Mouse (Mus musculus): ENCODE data around the gene Slc4a1ap. TPM values are rescaled to one million over a fixed set of nuclear protein-coding genes. Genes with fewer than 3 reads are reported as not detected.

Slc4a1ap gene
- polyA plus RNA-seq, 2 experiments: 8.3 to 10.5 TPM

- no peaks in the 10 kb centered on the region for H3K9me3 ChIP-seq (ENCODE audit: control insufficient read depth, low read length)
- no peak for TF ChIP-seq EP300 (IDR thresholded peaks at IDR 0.05; ENCODE audit: low read depth)
- TF ChIP-seq CTCF (IDR thresholded peaks at IDR 0.05; ENCODE audit: low read depth): no peak
- H3K9ac ChIP-seq (replicated peaks): no peak within 1 kb of the TSS
- 6% methylated on average over 26 of the region's 26 CpGs for WGBS (ENCODE audit: insufficient replicate concordance)
- H3K36me3 ChIP-seq (replicated peaks; ENCODE audit: control insufficient read depth, insufficient read depth, low read depth): no peaks in the 10 kb centered on the region
- peaks cover 0 to 5% of the 10 kb centered on the region in 2 experiments; a peak in 1 of 4 replicates for H3K4me1 ChIP-seq (replicated peaks; ENCODE audit: control insufficient read depth in 2 of 2, insufficient read depth in 2 of 2, low read length in 1 of 2)
- peak within 1 kb of the TSS; percentile 20 to 51 for H3K4me3 ChIP-seq (ENCODE audit: insufficient read depth in 1 of 2, low read depth in 2 of 2, low read length in 2 of 2)
- peak within 1 kb of the TSS; percentile 53 for H3K4me2 ChIP-seq (ENCODE audit: low read depth)
- peak; percentile 33; the same call in 1 of the 2 replicates for ATAC-seq (ENCODE audit: insufficient read depth)
- no peaks in the 10 kb centered on the region for H3K27me3 ChIP-seq (ENCODE audit: control insufficient read depth, insufficient read depth, low read length)
- no peak for DNase-seq (ENCODE audit: low read depth in 3 of 3, low spot score in 3 of 3)
- no peak within 1 kb of the TSS for H3K27ac ChIP-seq
Observed at GRCm38 (mm10) chr5:31596481-31597429, 70.0 kb downstream of the Slc4a1ap start, which contains the start of gene Mrpl33. Gene Mrpl33 (plus strand): TSS chr5:31596935.

GRCm38 (mm10) chr5:31597430-31597944, 70.7 kb downstream of the Slc4a1ap start:
- Histone ChIP-seq H3K4me3 (ENCODE audit: insufficient read depth in 1 of 2, low read depth in 2 of 2, low read length in 2 of 2) (no peak overlapping the region; a peak in 1 of 4 replicates), H3K27me3 (ENCODE audit: control insufficient read depth, insufficient read depth, low read length) (no peaks in the 10 kb centered on the region), H3K9me3 (ENCODE audit: control insufficient read depth, low read length) (no peaks in the 10 kb centered on the region), H3K4me2 (ENCODE audit: low read depth) (peak overlapping the region; percentile 53), H3K27ac (no peak overlapping the region), H3K4me1 (replicated peaks; ENCODE audit: control insufficient read depth in 2 of 2, insufficient read depth in 2 of 2, low read length in 1 of 2) (peaks cover 2 to 9% of the 10 kb centered on the region in 2 experiments; a peak in 2 of 4 replicates), H3K36me3 (replicated peaks; ENCODE audit: control insufficient read depth, insufficient read depth, low read depth) (no peaks in the 10 kb centered on the region), H3K9ac (replicated peaks) (no peak overlapping the region)
- WGBS (ENCODE audit: insufficient replicate concordance): 61% methylated on average over 6 of the region's 6 CpGs
- TF ChIP-seq CTCF (IDR thresholded peaks at IDR 0.05; ENCODE audit: low read depth): no peak
- TF ChIP-seq EP300 (IDR thresholded peaks at IDR 0.05; ENCODE audit: low read depth): no peak
- DNase-seq (ENCODE audit: low read depth in 3 of 3, low spot score in 3 of 3): no peak
- no peak for ATAC-seq (ENCODE audit: insufficient read depth)

DNA sequence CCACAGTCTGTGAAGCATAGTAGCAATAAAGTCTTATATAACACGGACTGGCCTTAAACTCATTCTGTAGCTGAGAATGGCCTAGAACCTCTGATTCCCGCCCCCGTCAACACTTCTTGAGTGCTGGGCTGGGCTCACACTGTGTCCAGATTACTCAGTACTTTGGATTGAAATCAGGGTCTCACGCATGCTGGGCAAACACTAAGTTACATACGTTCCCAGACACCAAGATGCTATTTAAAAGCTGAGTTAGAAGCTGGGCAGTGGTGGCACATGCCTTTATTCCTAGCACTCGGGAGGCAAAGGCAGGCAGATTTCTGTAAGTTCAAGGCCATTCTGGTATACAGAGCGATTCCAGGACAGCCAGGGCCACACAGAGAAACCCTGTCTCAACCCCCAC, 71.3 kb downstream of the Slc4a1ap start:
- ATAC-seq (ENCODE audit: insufficient read depth) (no peak), DNase-seq (ENCODE audit: low read depth in 3 of 3, low spot score in 3 of 3) (no peak)
- Histone ChIP-seq H3K27ac (no peak overlapping the region), H3K4me3 (ENCODE audit: insufficient read depth in 1 of 2, low read depth in 2 of 2, low read length in 2 of 2) (no peak overlapping the region), H3K4me2 (ENCODE audit: low read depth) (no peak overlapping the region), H3K9ac (replicated peaks) (no peak overlapping the region), H3K27me3 (ENCODE audit: control insufficient read depth, insufficient read depth, low read length) (no peaks in the 10 kb centered on the region), H3K4me1 (replicated peaks; ENCODE audit: control insufficient read depth in 2 of 2, insufficient read depth in 2 of 2, low read length in 1 of 2) (peaks cover 4 to 14% of the 10 kb centered on the region in 2 experiments; a peak in 2 of 4 replicates), H3K36me3 (replicated peaks; ENCODE audit: control insufficient read depth, insufficient read depth, low read depth) (no peaks in the 10 kb centered on the region), H3K9me3 (ENCODE audit: control insufficient read depth, low read length) (no peaks in the 10 kb centered on the region)
- 67% methylated on average over 7 of the region's 7 CpGs for WGBS (ENCODE audit: insufficient replicate concordance)
- no peak for TF ChIP-seq CTCF (IDR thresholded peaks at IDR 0.05; ENCODE audit: low read depth)
- TF ChIP-seq EP300 (IDR thresholded peaks at IDR 0.05; ENCODE audit: low read depth): no peak

GRCm38 (mm10) chr5:31598579-31598978, 71.8 kb downstream of the Slc4a1ap start:
- no peak overlapping the region for H3K4me3 ChIP-seq (ENCODE audit: insufficient read depth in 1 of 2, low read depth in 2 of 2, low read length in 2 of 2)
- DNase-seq (ENCODE audit: low read depth in 3 of 3, low spot score in 3 of 3) (no peak), ATAC-seq (ENCODE audit: insufficient read depth) (no peak)
- H3K27me3 ChIP-seq (ENCODE audit: control insufficient read depth, insufficient read depth, low read length): no peaks in the 10 kb centered on the region
- H3K9me3 ChIP-seq (ENCODE audit: control insufficient read depth, low read length): no peaks in the 10 kb centered on the region
- no peak overlapping the region for H3K9ac ChIP-seq (replicated peaks)
- no peak overlapping the region for H3K27ac ChIP-seq
- no peaks in the 10 kb centered on the region for H3K36me3 ChIP-seq (replicated peaks; ENCODE audit: control insufficient read depth, insufficient read depth, low read depth)
- TF ChIP-seq EP300 (IDR thresholded peaks at IDR 0.05; ENCODE audit: low read depth) (no peak), CTCF (IDR thresholded peaks at IDR 0.05; ENCODE audit: low read depth) (peak; percentile 61)
- peaks cover 4 to 14% of the 10 kb centered on the region in 2 experiments; a peak in 2 of 4 replicates for H3K4me1 ChIP-seq (replicated peaks; ENCODE audit: control insufficient read depth in 2 of 2, insufficient read depth in 2 of 2, low read length in 1 of 2)
- H3K4me2 ChIP-seq (ENCODE audit: low read depth): no peak overlapping the region
- 53% methylated on average over 4 of the region's 4 CpGs for WGBS (ENCODE audit: insufficient replicate concordance)

- H3K9me3 ChIP-seq (ENCODE audit: control insufficient read depth, low read length): no peaks in the 10 kb centered on the region
- no peaks in the 10 kb centered on the region for H3K27me3 ChIP-seq (ENCODE audit: control insufficient read depth, insufficient read depth, low read length)
- H3K4me2 ChIP-seq (ENCODE audit: low read depth): no peak overlapping the region
- WGBS (ENCODE audit: insufficient replicate concordance): 63% methylated on average over 2 of the region's 2 CpGs
- peaks cover 4 to 14% of the 10 kb centered on the region in 2 experiments; a peak in 2 of 4 replicates for H3K4me1 ChIP-seq (replicated peaks; ENCODE audit: control insufficient read depth in 2 of 2, insufficient read depth in 2 of 2, low read length in 1 of 2)
- DNase-seq (ENCODE audit: low read depth in 3 of 3, low spot score in 3 of 3) (no peak), ATAC-seq (ENCODE audit: insufficient read depth) (no peak)
- no peak overlapping the region for H3K9ac ChIP-seq (replicated peaks)
- no peaks in the 10 kb centered on the region for H3K36me3 ChIP-seq (replicated peaks; ENCODE audit: control insufficient read depth, insufficient read depth, low read depth)
- TF ChIP-seq EP300 (IDR thresholded peaks at IDR 0.05; ENCODE audit: low read depth) (no peak), CTCF (IDR thresholded peaks at IDR 0.05; ENCODE audit: low read depth) (peak; percentile 70)
- no peak overlapping the region for H3K4me3 ChIP-seq (ENCODE audit: insufficient read depth in 1 of 2, low read depth in 2 of 2, low read length in 2 of 2)
- no peak overlapping the region for H3K27ac ChIP-seq
Observed at GRCm38 (mm10) chr5:31599161-31599560, 72.4 kb downstream of the Slc4a1ap start.

All from liver, embryonic 14.5 days (tissue).